Mouse (Mus musculus) bone marrow, adult 2 months (tissue): Measurements from ENCODE around the gene Gm9747.

Experiments
- CTCF ChIP-seq: fragments of 200-500 bp; IDR thresholded peaks from 2 replicates; pipeline ENCODE4 v1.5.1; 2011; ENCODE audit warnings: low read length, control low read depth; ENCODE audit not compliant: control insufficient read depth, insufficient read depth
- POLR2A ChIP-seq: fragments of 200-500 bp; IDR thresholded peaks from 2 replicates; pipeline ENCODE4 v1.6.1; 2011; ENCODE audit warnings: low read depth, mild to moderate bottlenecking, control low read depth, low read length, borderline replicate concordance; ENCODE audit not compliant: control insufficient read depth

DNA sequence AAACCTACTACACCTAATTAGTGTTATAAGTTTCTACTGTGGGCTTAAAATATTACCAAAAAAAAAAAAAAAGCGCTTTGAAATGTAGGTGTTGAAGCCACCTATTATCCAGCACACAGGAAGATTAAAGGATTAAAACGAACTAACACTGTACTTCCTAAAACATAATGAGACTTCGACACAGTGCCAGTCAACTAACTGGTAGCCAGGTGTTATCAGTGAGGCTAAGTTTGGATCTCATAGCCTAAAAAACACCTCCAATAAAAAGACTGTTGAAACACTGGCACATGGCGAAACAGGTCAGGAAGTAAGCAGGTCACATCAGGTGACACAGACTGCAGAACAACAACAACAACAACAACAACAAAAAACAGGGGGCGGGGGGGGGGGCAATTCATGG lies 28.7 kb downstream of the Gm9747 start:
- TF ChIP-seq CTCF (no peak), POLR2A (no peak)
